ENCODE assay signal across 8 mouse cellular contexts in the genomic region with DNA sequence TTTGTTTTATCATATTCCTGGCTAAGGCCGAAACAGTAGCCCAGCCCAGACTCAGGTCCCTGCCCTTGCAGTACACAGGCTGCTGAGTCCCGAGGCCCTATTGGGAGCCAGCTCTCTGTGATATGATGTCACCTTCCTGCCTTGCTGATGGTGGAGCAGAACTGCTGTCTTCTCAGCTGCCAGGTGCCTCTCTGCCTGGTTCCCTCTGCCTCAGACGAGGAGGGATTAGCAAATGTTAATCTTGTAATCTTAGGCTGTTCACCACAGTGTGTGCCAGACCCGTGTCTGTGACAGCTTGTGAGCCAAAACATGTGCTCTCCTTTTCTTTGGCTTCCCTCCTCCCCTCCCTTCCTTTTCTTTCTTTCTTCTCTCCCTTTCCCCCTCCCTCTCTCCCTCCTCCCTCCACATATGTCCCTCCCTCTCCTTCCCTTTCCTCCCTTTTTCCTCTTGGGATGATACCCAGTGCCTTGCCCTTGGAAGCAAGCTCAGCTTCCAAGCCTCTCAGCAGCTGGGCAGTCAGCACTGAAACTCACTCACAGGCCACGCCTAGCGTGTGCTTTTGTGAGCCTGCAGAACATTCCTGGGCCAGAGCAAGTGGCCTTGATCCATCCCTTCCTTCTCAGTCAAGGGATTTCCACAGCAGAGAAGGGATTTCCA.
DNase-seq lines count a peak whose midpoint lies in the region; ATAC-seq lines count a peak whose summit lies in the region.

No protein-coding gene starts in this region.

- no peak overlapping the region for H3K27ac ChIP-seq in intestine, embryonic 16.5 days (ENCODE audit: low read length)
- no peak overlapping the region for H3K27ac ChIP-seq in intestine, embryonic 15.5 days
- 0 out of 2 replicates have a peak overlapping the region, but pooled peaks have one; percentile 2 for H3K27ac ChIP-seq in midbrain, embryonic 12.5 days (replicated peaks)
- no peak overlapping the region for H3K27ac ChIP-seq in heart, embryonic 10.5 days

- H3K27me3 ChIP-seq in intestine, embryonic 16.5 days (replicated peaks; ENCODE audit: control insufficient read depth, insufficient read depth, low read length) = no peaks in the 10 kb centered on the region
- H3K27me3 ChIP-seq in intestine, embryonic 15.5 days (replicated peaks) = no peaks in the 10 kb centered on the region
- no peaks in the 10 kb centered on the region for H3K27me3 ChIP-seq in midbrain, embryonic 12.5 days
- H3K27me3 ChIP-seq in heart, embryonic 10.5 days (ENCODE audit: insufficient read depth, poor library complexity, severe bottlenecking) = no peaks in the 10 kb centered on the region

- no peaks in the 10 kb centered on the region for H3K9me3 ChIP-seq in intestine, embryonic 16.5 days (ENCODE audit: control insufficient read depth, low read length)
- no peaks in the 10 kb centered on the region for H3K9me3 ChIP-seq in intestine, embryonic 15.5 days
- H3K9me3 ChIP-seq in midbrain, embryonic 12.5 days = no peaks in the 10 kb centered on the region
- H3K9me3 ChIP-seq in heart, embryonic 10.5 days = no peaks in the 10 kb centered on the region

- H3K4me2 ChIP-seq in intestine, embryonic 16.5 days (ENCODE audit: low read depth, low read length) = no peak overlapping the region
- H3K4me2 ChIP-seq in intestine, embryonic 15.5 days (replicated peaks) = no peak overlapping the region
- H3K4me2 ChIP-seq in midbrain, embryonic 12.5 days (replicated peaks) = no peak overlapping the region

- no peak overlapping the region for H3K9ac ChIP-seq in intestine, embryonic 16.5 days (ENCODE audit: low read depth, low read length)
- H3K9ac ChIP-seq in intestine, embryonic 15.5 days = no peak overlapping the region
- H3K9ac ChIP-seq in midbrain, embryonic 12.5 days (replicated peaks) = no peak overlapping the region

- 21% methylated on average over 6 of the region's 6 CpGs for whole genome bisulfite sequencing in intestine, embryonic 16.5 days
- WGBS in intestine, embryonic 15.5 days = 20% methylated on average over 6 of the region's 6 CpGs
- WGBS in midbrain, embryonic 12.5 days = 21% methylated on average over 6 of the region's 6 CpGs
- WGBS in heart, embryonic 10.5 days = 21% methylated on average over 6 of the region's 6 CpGs

- no peaks in the 10 kb centered on the region for H3K4me1 ChIP-seq in intestine, embryonic 16.5 days (ENCODE audit: control insufficient read depth, insufficient read depth, low read length)
- H3K4me1 ChIP-seq in intestine, embryonic 15.5 days (replicated peaks) = no peaks in the 10 kb centered on the region
- H3K4me1 ChIP-seq in midbrain, embryonic 12.5 days = no peaks in the 10 kb centered on the region; the same call in 1 of the 2 replicates
- H3K4me1 ChIP-seq in heart, embryonic 10.5 days = 0 out of 2 replicates have a peak, but pooled peaks cover 8% of the 10 kb centered on the region

- no peak overlapping the region for H3K4me3 ChIP-seq in intestine, embryonic 16.5 days (ENCODE audit: low read length)
- H3K4me3 ChIP-seq in intestine, embryonic 15.5 days (replicated peaks) = no peak overlapping the region
- H3K4me3 ChIP-seq in midbrain, embryonic 12.5 days = no peak overlapping the region
- no peak overlapping the region for H3K4me3 ChIP-seq in heart, embryonic 10.5 days

- DNase-seq in adrenal gland, postnatal 10 days = peak; percentile 15
- no peak for DNase-seq in adrenal gland, adult 8-10 months
- DNase-seq in MN1 (ENCODE audit: low spot score) = peak; percentile 63
- DNase-seq in heart, embryonic 10.5 days (ENCODE audit: low spot score) = no peak

- peak; percentile 18; the same call in 1 of the 2 replicates for ATAC-seq in intestine, embryonic 16.5 days
- ATAC-seq in intestine, embryonic 15.5 days = no peak
- peak; percentile 58 for ATAC-seq in midbrain, embryonic 12.5 days (ENCODE audit: low FRiP score, low read depth)
- ATAC-seq in megakaryocyte progenitor cell, adult 5-6 weeks (replicated peaks; ENCODE audit: poor library complexity) = no peak

- no peaks in the 10 kb centered on the region for H3K36me3 ChIP-seq in intestine, embryonic 16.5 days (ENCODE audit: control insufficient read depth, insufficient read depth, low read length)
- no peaks in the 10 kb centered on the region for H3K36me3 ChIP-seq in intestine, embryonic 15.5 days
- no peaks in the 10 kb centered on the region for H3K36me3 ChIP-seq in midbrain, embryonic 12.5 days
- no peaks in the 10 kb centered on the region for H3K36me3 ChIP-seq in heart, embryonic 10.5 days

Comparison
In these comparisons a context has a peak if more than half of its experiments do, and no peak if none do; other contexts are left out.
1. DNase-seq: peak in adrenal gland, postnatal 10 days (single experiment) and MN1 (single experiment); none in adrenal gland, adult 8-10 months (single experiment) and heart, embryonic 10.5 days (single experiment).
2. ATAC-seq: peak in intestine, embryonic 16.5 days (single experiment) and midbrain, embryonic 12.5 days (single experiment); none in intestine, embryonic 15.5 days (single experiment) and megakaryocyte progenitor cell, adult 5-6 weeks (single experiment).